Mouse (Mus musculus) erythroblast, embryonic 14.5 days (primary cell): ENCODE data around the gene Plekhh1.

Experiments
- GATA1 ChIP-seq: IDR thresholded peaks from 2 replicates; pipeline ENCODE4 v1.6.1; 2012; ENCODE audit warnings: low read length, inconsistent platforms, mixed read lengths
- TAL1 ChIP-seq: IDR thresholded peaks from 3 replicates; pipeline ENCODE4 v1.6.1; 2012; ENCODE audit warnings: low read length, inconsistent platforms, mixed read lengths

DNA sequence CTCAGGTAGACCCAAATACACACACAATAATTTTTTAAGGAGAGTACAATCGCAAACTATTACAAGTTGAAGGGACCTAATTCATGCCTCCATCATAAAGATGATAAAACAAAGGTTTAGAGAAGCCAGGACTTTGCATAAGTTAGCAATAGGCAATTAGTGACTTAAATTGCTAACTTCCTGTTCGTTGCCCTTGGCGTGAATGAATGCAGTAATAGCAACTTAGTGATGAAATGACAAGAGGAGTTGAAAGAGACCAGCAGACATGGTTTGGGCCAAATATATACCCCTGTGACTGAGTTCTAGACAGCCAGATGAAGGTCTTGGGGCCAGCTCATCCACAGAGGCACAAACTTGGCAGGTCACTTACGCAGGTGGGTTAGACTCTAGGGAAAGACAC lies 32.7 kb upstream of the Plekhh1 start:
- TF ChIP-seq GATA1 (no peak), TAL1 (no peak)
